8 mouse cellular contexts compared by ENCODE assay signal in genomic region chrX:51680428-51681169, GRCm38 (mm10). TPM values are rescaled to one million over a fixed set of nuclear protein-coding genes. Genes with fewer than 3 reads are reported as not detected.
DNase-seq lines count a peak whose midpoint lies in the region; ATAC-seq and TF ChIP-seq lines count a peak whose summit lies in the region.

No protein-coding gene starts in this region.

- peak overlapping the region; percentile 83 for H3K4me2 ChIP-seq in heart, embryonic 14.5 days (ENCODE audit: low read length)
- H3K4me2 ChIP-seq in kidney, postnatal 0 days (ENCODE audit: low read length): peak overlapping the region; percentile 75
- H3K4me2 ChIP-seq in liver, embryonic 15.5 days: peak overlapping the region; percentile 51

- no peaks in the 10 kb centered on the region for H3K36me3 ChIP-seq in heart, embryonic 14.5 days (ENCODE audit: control insufficient read depth, insufficient read depth, low read length)
- no peaks in the 10 kb centered on the region for H3K36me3 ChIP-seq in kidney, postnatal 0 days (ENCODE audit: insufficient read depth, low read length)
- no peaks in the 10 kb centered on the region for H3K36me3 ChIP-seq in liver, embryonic 15.5 days (replicated peaks)

- peaks cover 12% of the 10 kb centered on the region; the same call in 1 of the 2 replicates for H3K27me3 ChIP-seq in heart, embryonic 14.5 days (ENCODE audit: control insufficient read depth, insufficient read depth, low read length)
- no peaks in the 10 kb centered on the region for H3K27me3 ChIP-seq in kidney, postnatal 0 days (ENCODE audit: insufficient read depth, low read length)
- peaks cover 61% of the 10 kb centered on the region for H3K27me3 ChIP-seq in liver, embryonic 15.5 days

- no peaks in the 10 kb centered on the region for H3K4me1 ChIP-seq in heart, embryonic 14.5 days (ENCODE audit: control insufficient read depth in 2 of 2, insufficient read depth in 2 of 2, low read length in 2 of 2)
- H3K4me1 ChIP-seq in kidney, postnatal 0 days (replicated peaks; ENCODE audit: insufficient read depth, low read length): no peaks in the 10 kb centered on the region
- no peaks in the 10 kb centered on the region for H3K4me1 ChIP-seq in liver, embryonic 15.5 days (replicated peaks)

- peak; percentile 1; the same call in 1 of the 2 replicates for TF ChIP-seq CTCF in kidney, postnatal 0 days (IDR thresholded peaks at IDR 0.05; ENCODE audit: low read depth)

- ATAC-seq in heart, embryonic 14.5 days (ENCODE audit: insufficient number of reproducible peaks, insufficient read depth, low FRiP score, low read depth): no peak
- ATAC-seq in kidney, postnatal 0 days (replicated peaks; ENCODE audit: low FRiP score, low read depth): peak; percentile 67; the same call in 1 of the 2 replicates
- ATAC-seq in liver, embryonic 15.5 days (ENCODE audit: insufficient read depth): no peak
- ATAC-seq in monocyte, adult 5-6 weeks (replicated peaks; ENCODE audit: insufficient number of reproducible peaks, low FRiP score, low TSS enrichment, poor library complexity, severe bottlenecking): no peak

- DNase-seq in urinary bladder, postnatal 25 days (ENCODE audit: low spot score): peak; percentile 4
- no peak for DNase-seq in urinary bladder, adult 2 months (ENCODE audit: low spot score)
- peak; percentile 61 for DNase-seq in embryo, embryonic 9.5 days (ENCODE audit: extremely low spot score)
- peak; percentile 54 for DNase-seq in kidney, postnatal 0 days (ENCODE audit: low spot score)
- DNase-seq in retina, postnatal 7 days (ENCODE audit: low read depth, low spot score): peak; percentile 6

- peak overlapping the region; percentile 66 for H3K9ac ChIP-seq in heart, embryonic 14.5 days (ENCODE audit: low read length)
- H3K9ac ChIP-seq in kidney, postnatal 0 days (ENCODE audit: low read depth, low read length): peak overlapping the region; percentile 42; the same call in 1 of the 2 replicates
- no peak overlapping the region for H3K9ac ChIP-seq in liver, embryonic 15.5 days

- peak overlapping the region; percentile 49 to 59 for H3K4me3 ChIP-seq in heart, embryonic 14.5 days (ENCODE audit: control insufficient read depth in 1 of 2, insufficient read depth in 1 of 2, low read depth in 1 of 2, low read length in 2 of 2)
- peak overlapping the region; percentile 45 for H3K4me3 ChIP-seq in kidney, postnatal 0 days (replicated peaks; ENCODE audit: low read depth, low read length)
- H3K4me3 ChIP-seq in liver, embryonic 15.5 days (replicated peaks): peak overlapping the region; percentile 27

- no peaks in the 10 kb centered on the region for H3K9me3 ChIP-seq in heart, embryonic 14.5 days (ENCODE audit: control insufficient read depth, low read length)
- no peaks in the 10 kb centered on the region for H3K9me3 ChIP-seq in kidney, postnatal 0 days (replicated peaks; ENCODE audit: low read length)
- no peaks in the 10 kb centered on the region for H3K9me3 ChIP-seq in liver, embryonic 15.5 days (replicated peaks)

- 23% methylated on average over 56 of the region's 70 CpGs for WGBS in heart, embryonic 14.5 days
- WGBS in kidney, postnatal 0 days: 32% methylated on average over 69 of the region's 70 CpGs
- 18% methylated on average over 67 of the region's 70 CpGs for WGBS in liver, embryonic 15.5 days (ENCODE audit: insufficient replicate concordance)

- no peak overlapping the region for H3K27ac ChIP-seq in heart, embryonic 14.5 days (replicated peaks in 1 of 2; ENCODE audit: control insufficient read depth in 1 of 2, insufficient read depth in 1 of 2, low read depth in 2 of 2, low read length in 2 of 2)
- H3K27ac ChIP-seq in kidney, postnatal 0 days: no peak overlapping the region
- no peak overlapping the region for H3K27ac ChIP-seq in liver, embryonic 15.5 days (replicated peaks)

RNA-seq across cellular contexts. Expression of gene Hs6st2, which starts 1.1 kb away (rescaled TPM):
- polyA plus RNA-seq in urinary bladder, adult 2 months (2012; rRNA removed): 0.36 and 0.94 TPM in 2 replicates
- 11.6 and 13.2 TPM in 2 replicates for polyA plus RNA-seq in heart, embryonic 14.5 days (2014; fragmentation: Nextera tagmentation; extraction: Ambion mirVana)
- polyA plus RNA-seq in kidney, postnatal 0 days (2015; fragmentation: Nextera tagmentation; extraction: Ambion mirVana): 12.2 and 12.8 TPM in 2 replicates
- 0.82 and 1.3 TPM in 2 replicates for polyA plus RNA-seq in liver, embryonic 15.5 days (2015; fragmentation: Nextera tagmentation; extraction: Ambion mirVana)
- total RNA-seq in monocyte, adult 5-6 weeks (2017): not detected in 3 replicates
